Mouse (Mus musculus): ENCODE results near the gene Hspb7. TPM values are rescaled to one million over a fixed set of nuclear protein-coding genes. Genes with fewer than 3 reads are reported as not detected.

Hspb7 gene
- polyA plus RNA-seq, 1 experiment from 2014 or later, result not detected

Other genes with a start within 250 kb of the Hspb7 start
- gene Rsg1, start 206.8 kb upstream of the Hspb7 start, polyA plus RNA-seq (2014; fragmentation: Nextera tagmentation; extraction: Ambion mirVana), result 5.7 and 7.8 TPM in 2 replicates
- 0.84 and 0.89 TPM in 2 replicates for gene Arhgef19, start 181.3 kb upstream of the Hspb7 start, polyA plus RNA-seq (2014; fragmentation: Nextera tagmentation; extraction: Ambion mirVana)
- 1.2 and 1.7 TPM in 2 replicates for gene Epha2, start 119.5 kb upstream of the Hspb7 start, polyA plus RNA-seq (2014; fragmentation: Nextera tagmentation; extraction: Ambion mirVana)
- 26.7 and 37.2 TPM in 2 replicates for gene Fam131c, start 52.6 kb upstream of the Hspb7 start, polyA plus RNA-seq (2014; fragmentation: Nextera tagmentation; extraction: Ambion mirVana)
- gene Clcnka, start 22.1 kb upstream of the Hspb7 start, polyA plus RNA-seq (2014; fragmentation: Nextera tagmentation; extraction: Ambion mirVana), result 0.11 TPM in 1 of 2 replicates, not detected in the other
- gene Clcnkb, start 4.8 kb upstream of the Hspb7 start, polyA plus RNA-seq (2014; fragmentation: Nextera tagmentation; extraction: Ambion mirVana), result not detected in 2 replicates
- 0.24 and 0.74 TPM in 2 replicates for gene Srarp, start 15.3 kb downstream of the Hspb7 start, polyA plus RNA-seq (2014; fragmentation: Nextera tagmentation; extraction: Ambion mirVana)
- gene Zbtb17, start 23.9 kb downstream of the Hspb7 start, polyA plus RNA-seq (2014; fragmentation: Nextera tagmentation; extraction: Ambion mirVana), result 42.0 and 49.2 TPM in 2 replicates
- 17.3 and 23.9 TPM in 2 replicates for gene Spen, start 117.8 kb downstream of the Hspb7 start, polyA plus RNA-seq (2014; fragmentation: Nextera tagmentation; extraction: Ambion mirVana)
- gene Fblim1, start 185.3 kb downstream of the Hspb7 start, polyA plus RNA-seq (2014; fragmentation: Nextera tagmentation; extraction: Ambion mirVana), result 32.6 and 34.2 TPM in 2 replicates
- gene Tmem82, start 197.9 kb downstream of the Hspb7 start, polyA plus RNA-seq (2014; fragmentation: Nextera tagmentation; extraction: Ambion mirVana), result 0.08 and 0.16 TPM in 2 replicates
- 0.11 TPM in 1 of 2 replicates, not detected in the other for gene Slc25a34, start 203.0 kb downstream of the Hspb7 start, polyA plus RNA-seq (2014; fragmentation: Nextera tagmentation; extraction: Ambion mirVana)
- gene Plekhm2, start 244.1 kb downstream of the Hspb7 start, polyA plus RNA-seq (2014; fragmentation: Nextera tagmentation; extraction: Ambion mirVana), result 5.1 and 8.4 TPM in 2 replicates

Measured in midbrain, embryonic 14.5 days (tissue).